Mouse (Mus musculus) forebrain, embryonic 16.5 days (tissue): Measurements from ENCODE around the gene Dus3l. TPM values are rescaled to one million over a fixed set of nuclear protein-coding genes. Genes with fewer than 3 reads are reported as not detected.

Source experiments
- ATAC-seq: fragments of 200-750 bp; cut with Nextera tagmentation; 2 replicates; pipeline ENCODE4 v1.8.0; 2017; ENCODE audit warnings: mild to moderate bottlenecking, moderate library complexity
- H3K27ac ChIP-seq: fragments of 300-500 bp; sonication (generic); 2 replicates; pipeline ENCODE4 v1.5.1; 2014; ENCODE audit warnings: low read length, control low read depth
- H3K27me3 ChIP-seq: fragments of 300-500 bp; sonication (generic); replicated peaks from 2 replicates; pipeline ENCODE4 v1.6.1; 2014; ENCODE audit warnings: low read length; ENCODE audit not compliant: control insufficient read depth, insufficient read depth
- H3K36me3 ChIP-seq: fragments of 300-500 bp; sonication (generic); 2 replicates; pipeline ENCODE4 v1.6.1; 2014; ENCODE audit not compliant: control insufficient read depth, insufficient read depth
- H3K4me1 ChIP-seq: fragments of 300-500 bp; sonication (generic); replicated peaks from 2 replicates; pipeline ENCODE4 v1.6.1; 2014; ENCODE audit warnings: low read length; ENCODE audit not compliant: control insufficient read depth, insufficient read depth
- H3K4me2 ChIP-seq: fragments of 300-500 bp; sonication (generic); 2 replicates; pipeline ENCODE4 v1.6.1; 2014; ENCODE audit warnings: mild to moderate bottlenecking, low read length, control low read depth
- H3K4me3 ChIP-seq: fragments of 300-500 bp; sonication (generic); replicated peaks from 2 replicates; pipeline ENCODE4 v1.5.1; 2014; ENCODE audit warnings: mild to moderate bottlenecking, low read length, control low read depth
- H3K9ac ChIP-seq: fragments of 300-500 bp; sonication (generic); replicated peaks from 2 replicates; pipeline ENCODE4 v1.6.1; 2014; ENCODE audit warnings: low read depth, low read length, control low read depth
- H3K9me3 ChIP-seq: fragments of 300-500 bp; sonication (generic); 2 replicates; pipeline ENCODE4 v1.6.1; 2016; ENCODE audit warnings: low read length; ENCODE audit not compliant: control insufficient read depth
- WGBS: fragments of 180-500 bp; shearing (Covaris S2); extraction: QIAGEN DNeasy Blood & Tissue Kit; methylation state at CpG from one replicate; pipeline ENCODE4 v1.1.7; 2014; 5-methylcytosine and 5-hydroxymethylcytosine counted together
- polyA plus RNA-seq: library from polyadenylated mRNA; unstranded; fragments of >200 nt; fragmentation: Nextera tagmentation; extraction: Ambion mirVana; gene quantifications from 2 replicates; pipeline ENCODE4 v1.2.1, GENCODE M21; 2015

The Dus3l gene
- 73.5 and 90.4 TPM in 2 replicates for polyA plus RNA-seq

DNA sequence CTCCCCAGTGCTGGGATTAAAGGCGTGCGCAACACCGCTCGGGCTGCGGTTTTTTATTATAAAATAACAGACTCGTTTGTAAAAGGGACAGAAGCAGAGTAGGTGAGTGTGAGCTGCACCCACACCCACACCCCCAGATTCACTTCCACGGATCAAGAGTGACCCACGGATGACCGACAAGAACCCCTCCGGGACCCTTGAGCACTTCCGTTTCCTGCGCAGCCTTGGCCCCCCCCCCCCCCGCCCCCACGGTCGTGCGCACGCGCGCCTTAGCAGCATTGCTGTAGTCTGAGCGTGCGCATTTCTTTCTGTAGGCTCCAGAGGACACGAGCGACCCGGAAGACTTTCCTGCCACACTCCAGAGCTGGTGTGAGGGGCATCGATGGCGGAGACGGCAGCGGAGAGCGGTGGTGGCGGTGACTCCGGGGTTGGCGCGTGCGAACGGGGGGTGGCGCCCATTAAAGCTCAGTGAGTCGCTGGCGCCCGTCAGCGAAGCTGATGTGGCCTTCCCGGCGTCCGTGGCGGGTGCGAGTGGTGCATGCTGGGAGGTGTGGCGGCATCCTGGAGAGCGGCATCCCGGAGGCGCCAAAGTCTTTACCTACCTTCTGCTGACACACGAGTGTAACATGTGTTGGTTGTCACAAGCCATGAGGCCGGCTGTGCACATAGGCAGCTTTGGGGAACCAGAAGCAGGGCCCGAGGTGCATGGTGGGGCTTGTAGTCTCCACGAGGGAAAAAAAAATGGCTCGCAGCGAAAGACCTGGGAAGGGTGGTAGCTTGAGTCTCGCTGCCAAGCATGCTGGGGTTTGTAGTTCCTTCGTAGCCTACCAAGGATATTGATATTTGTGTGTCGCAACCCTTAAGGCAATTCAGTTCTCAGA, at the start of gene Dus3l:
TSS of gene Dus3l (plus strand) at position 284 of the 881 bp plus-strand sequence.
- peak within 1 kb of the TSS; percentile 82 for H3K4me2 ChIP-seq
- peak; percentile 88 for ATAC-seq
- H3K4me1 ChIP-seq: peaks cover 26% of the 10 kb centered on the region
- no peaks in the 10 kb centered on the region for H3K27me3 ChIP-seq
- peak within 1 kb of the TSS; percentile 96 for H3K27ac ChIP-seq
- H3K9me3 ChIP-seq: no peaks in the 10 kb centered on the region
- 2% methylated on average over 58 of the region's 58 CpGs for WGBS
- H3K9ac ChIP-seq: peak within 1 kb of the TSS; percentile 87
- H3K36me3 ChIP-seq: peaks cover 17% of the 10 kb centered on the region
- peak within 1 kb of the TSS; percentile 76 for H3K4me3 ChIP-seq

DNA sequence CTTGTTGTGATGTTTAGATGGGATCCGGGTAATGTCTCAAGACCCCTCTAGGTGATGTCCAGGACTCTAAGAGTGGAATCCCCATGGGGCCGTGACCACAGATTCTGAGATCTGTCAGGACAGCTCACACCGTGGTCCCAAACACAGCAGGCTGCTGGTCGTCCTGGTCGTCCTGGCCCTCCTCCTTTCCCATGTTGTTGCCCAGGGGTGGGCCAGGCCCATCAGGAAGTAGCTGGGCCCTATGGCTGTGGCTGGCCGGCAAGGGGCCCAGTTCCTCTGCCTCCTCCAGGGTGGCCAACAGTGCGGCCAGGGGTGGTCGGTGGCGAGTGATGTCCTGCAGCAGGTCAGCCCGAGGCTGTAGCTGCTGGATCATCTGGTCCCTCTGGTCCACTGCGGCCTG, 49.2 kb upstream of the Dus3l start:
- Histone ChIP-seq H3K27me3 (no peaks in the 10 kb centered on the region), H3K27ac (no peak overlapping the region), H3K9ac (peak overlapping the region; percentile 85; the same call in 1 of the 2 replicates), H3K36me3 (peaks cover 10% of the 10 kb centered on the region), H3K9me3 (no peaks in the 10 kb centered on the region), H3K4me3 (no peak overlapping the region), H3K4me2 (no peak overlapping the region), H3K4me1 (peaks cover 30% of the 10 kb centered on the region)
- no peak for ATAC-seq
- WGBS: 59% methylated on average over 11 of the region's 11 CpGs

DNA sequence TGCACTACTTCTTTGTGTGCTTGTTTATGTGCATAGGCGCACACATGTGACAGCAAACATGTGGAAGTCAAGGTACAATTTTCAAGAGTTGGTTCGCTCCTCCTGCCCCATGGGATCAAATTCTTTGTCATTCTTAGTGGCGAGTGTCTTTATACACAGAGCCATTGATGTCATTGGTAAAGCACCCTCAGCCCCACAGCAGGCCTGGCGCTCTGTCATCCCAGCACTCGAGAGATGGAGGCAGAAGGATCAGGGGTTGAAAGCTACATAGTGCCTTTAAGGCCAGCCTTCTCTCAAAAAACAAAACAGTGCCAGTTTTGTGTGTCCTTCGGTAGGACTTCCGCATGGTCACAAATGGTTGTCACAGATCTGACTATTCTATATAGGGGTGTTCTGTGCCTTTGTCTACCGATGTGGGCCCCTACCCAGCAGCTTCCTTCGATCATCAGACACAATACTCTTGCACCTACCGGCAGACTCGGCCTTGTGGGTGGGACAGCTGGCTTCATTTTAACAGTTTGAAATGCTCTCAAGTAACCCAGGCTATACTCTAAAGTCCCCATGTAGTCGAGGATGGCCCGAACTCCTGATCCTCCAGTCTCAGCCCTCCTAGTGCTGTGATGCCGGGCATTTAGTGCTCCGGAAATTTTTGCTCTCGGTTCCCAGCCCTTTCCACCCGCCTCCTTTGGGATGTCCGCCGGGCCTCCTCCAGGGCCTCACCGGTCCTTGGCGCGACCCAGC, 48.5 kb upstream of the Dus3l start:
- peaks cover 30% of the 10 kb centered on the region for H3K4me1 ChIP-seq
- peak overlapping the region; percentile 85 for H3K9ac ChIP-seq
- peak overlapping the region; percentile 86 for H3K27ac ChIP-seq
- H3K36me3 ChIP-seq: peaks cover 5% of the 10 kb centered on the region
- peak overlapping the region; percentile 73 for H3K4me2 ChIP-seq
- no peak for ATAC-seq
- H3K9me3 ChIP-seq: no peaks in the 10 kb centered on the region
- 24% methylated on average over 22 of the region's 22 CpGs for WGBS
- H3K4me3 ChIP-seq: peak overlapping the region; percentile 87
- no peaks in the 10 kb centered on the region for H3K27me3 ChIP-seq

DNA sequence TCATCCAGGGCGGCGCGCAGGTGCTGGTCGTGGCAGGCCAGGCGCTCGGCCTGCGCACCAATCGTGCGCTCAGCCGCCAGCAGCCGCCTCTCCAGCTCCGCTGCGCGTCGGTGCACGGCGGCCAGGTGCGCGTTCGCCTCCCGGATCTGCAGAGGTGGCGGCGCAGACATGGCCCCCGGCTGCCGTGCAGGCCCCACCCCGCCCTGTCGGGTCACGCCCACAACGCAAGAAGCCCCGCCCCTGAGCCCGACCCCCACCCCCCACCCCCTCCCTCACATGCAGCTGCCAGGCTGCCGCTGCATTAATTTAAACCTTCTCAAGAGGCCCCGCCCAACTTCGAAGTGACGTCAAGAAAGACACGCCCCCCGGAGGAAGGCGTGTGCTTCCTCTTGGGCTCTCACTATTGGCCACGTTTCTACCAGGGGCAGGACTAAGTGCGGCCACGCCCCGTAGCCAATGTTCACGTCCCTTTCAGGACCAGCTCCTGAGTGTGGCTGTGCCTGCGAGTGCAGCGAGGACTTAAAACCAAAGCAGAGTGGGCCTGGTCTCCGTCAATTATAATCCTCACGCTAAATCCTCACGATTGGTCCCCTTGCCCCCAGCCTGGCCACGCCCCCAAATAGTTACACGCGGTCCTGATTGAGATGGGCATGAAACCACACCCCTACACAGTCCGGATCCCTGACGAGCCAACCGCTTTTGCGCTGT, 47.7 kb upstream of the Dus3l start:
- Histone ChIP-seq H3K27me3 (no peaks in the 10 kb centered on the region), H3K9ac (peak overlapping the region; percentile 92), H3K4me1 (peaks cover 30% of the 10 kb centered on the region), H3K4me3 (peak overlapping the region; percentile 87), H3K27ac (peak overlapping the region; percentile 86), H3K9me3 (no peaks in the 10 kb centered on the region), H3K36me3 (peaks cover 4% of the 10 kb centered on the region; the same call in 1 of the 2 replicates), H3K4me2 (peak overlapping the region; percentile 73)
- peak; percentile 93 for ATAC-seq
- WGBS: under 1% methylated on average over 55 of the region's 55 CpGs

DNA sequence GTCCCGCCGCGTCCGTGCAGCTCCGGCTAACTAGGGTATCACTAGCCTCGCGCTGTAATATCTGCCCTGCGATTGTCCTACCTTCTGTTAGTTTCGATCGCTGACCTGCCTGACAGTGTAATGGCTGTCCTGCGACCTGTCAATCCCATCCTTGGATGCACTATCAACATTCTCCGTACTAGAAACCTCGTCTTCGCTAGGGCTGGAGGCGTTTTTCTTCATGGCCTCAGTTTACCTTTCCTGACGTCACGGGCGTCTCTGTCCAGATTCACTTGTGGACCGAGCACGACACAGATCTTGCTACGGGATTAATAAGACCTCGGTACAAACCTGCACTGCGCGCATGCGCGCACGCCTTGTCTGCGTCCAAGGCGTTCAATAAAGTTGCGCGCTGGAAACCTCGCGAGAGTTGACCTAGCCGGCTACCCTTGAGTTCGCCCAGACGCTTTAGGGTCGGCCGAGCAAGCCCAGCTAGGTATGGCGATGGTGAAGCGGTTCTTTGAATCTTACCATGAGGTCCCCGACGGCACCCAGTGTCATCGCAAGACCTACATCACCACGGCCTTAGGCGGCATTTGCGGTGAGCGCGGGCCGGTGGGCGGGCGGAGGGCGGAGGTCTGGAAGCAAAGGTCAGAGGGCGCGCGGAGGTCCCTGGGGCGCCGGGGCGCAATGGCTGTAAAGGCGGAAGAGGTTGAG, 47.0 kb upstream of the Dus3l start, which contains the start of the genes Ndufa11 and Vmac:
TSS of gene Ndufa11 (plus strand) at position 405 of the 696 bp plus-strand sequence.
TSS of gene Vmac (minus strand) at position 660 of the 696 bp plus-strand sequence.
- H3K27ac ChIP-seq: peak within 1 kb of the TSS; percentile 86
- no peaks in the 10 kb centered on the region for H3K9me3 ChIP-seq
- peak; percentile 75 for ATAC-seq
- H3K9ac ChIP-seq: peak within 1 kb of the TSS; percentile 92
- H3K27me3 ChIP-seq: no peaks in the 10 kb centered on the region
- H3K36me3 ChIP-seq: peaks cover 4% of the 10 kb centered on the region; the same call in 1 of the 2 replicates
- WGBS: under 1% methylated on average over 59 of the region's 59 CpGs
- H3K4me2 ChIP-seq: peak within 1 kb of the TSS; percentile 73
- peak within 1 kb of the TSS; percentile 87 for H3K4me3 ChIP-seq
- peaks cover 30% of the 10 kb centered on the region for H3K4me1 ChIP-seq

DNA sequence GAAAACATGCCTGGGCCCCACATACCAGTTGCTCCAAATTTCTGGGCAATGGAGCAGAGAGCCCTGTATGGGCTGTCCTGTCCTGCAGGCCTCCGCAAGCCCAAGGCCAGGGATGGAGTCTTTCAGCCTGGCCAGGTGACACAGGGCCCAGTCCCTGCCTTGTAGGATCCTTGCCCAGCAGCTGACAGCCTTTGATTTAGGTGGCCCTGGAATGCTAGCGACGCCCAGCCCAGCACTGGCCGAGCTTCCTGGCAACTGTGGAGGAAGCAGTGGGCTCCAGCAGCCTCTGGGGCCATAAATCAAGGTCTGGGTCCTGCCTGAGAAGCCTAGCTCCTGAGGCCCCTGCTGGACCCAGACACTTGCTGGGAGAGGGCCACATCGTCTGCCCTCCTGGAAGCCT, 42.1 kb upstream of the Dus3l start:
- WGBS: 96% methylated on average over 5 of the region's 5 CpGs

DNA sequence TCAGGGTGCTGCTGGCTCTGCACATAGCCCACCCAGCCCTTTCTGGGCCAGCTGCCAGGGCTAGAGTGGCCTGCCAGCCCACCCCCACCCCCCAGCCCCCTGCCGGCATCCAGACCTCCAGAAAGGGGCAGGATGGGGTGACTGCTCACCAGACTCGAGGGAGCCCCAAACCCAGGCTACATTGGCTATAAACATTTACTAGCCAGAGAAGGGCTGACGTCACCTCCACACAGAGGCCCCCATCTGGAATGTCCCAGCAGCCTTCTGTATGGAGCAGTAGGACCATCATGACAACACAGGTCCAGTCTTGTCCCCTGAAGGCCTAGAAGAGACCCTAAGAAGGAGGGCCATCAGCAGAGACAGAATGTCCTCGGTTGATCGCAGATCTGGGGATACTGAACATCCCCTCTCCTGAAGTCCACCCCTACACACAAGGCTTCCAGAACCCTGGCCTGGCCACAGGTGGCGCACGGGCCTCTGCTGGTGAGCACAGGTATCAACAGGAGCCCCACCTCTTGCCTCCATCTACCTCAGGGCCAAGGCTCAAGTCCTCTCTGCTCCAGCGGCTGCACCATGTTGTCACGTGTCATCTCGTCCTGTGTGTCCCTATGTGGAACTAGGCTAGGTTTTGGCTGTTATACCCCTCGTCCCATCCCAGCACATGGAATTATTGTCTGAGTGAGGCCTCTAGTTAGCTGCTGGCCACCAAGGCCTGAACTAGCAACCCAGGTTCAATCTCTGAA, 41.0 kb upstream of the Dus3l start:
- H3K27ac ChIP-seq: no peak overlapping the region
- H3K9ac ChIP-seq: no peak overlapping the region
- H3K9me3 ChIP-seq: no peaks in the 10 kb centered on the region; the same call in 1 of the 2 replicates
- H3K4me1 ChIP-seq: peaks cover 15% of the 10 kb centered on the region
- no peak overlapping the region for H3K4me2 ChIP-seq
- H3K36me3 ChIP-seq: peaks cover 6% of the 10 kb centered on the region; the same call in 1 of the 2 replicates
- no peaks in the 10 kb centered on the region for H3K27me3 ChIP-seq
- ATAC-seq: no peak
- H3K4me3 ChIP-seq: no peak overlapping the region
- WGBS: 84% methylated on average over 11 of the region's 11 CpGs

More for the DNA sequence above, 42.1 kb upstream of the Dus3l start:
- H3K27me3 ChIP-seq: no peaks in the 10 kb centered on the region
- no peak overlapping the region for H3K4me3 ChIP-seq
- H3K4me2 ChIP-seq: no peak overlapping the region
- H3K9me3 ChIP-seq: no peaks in the 10 kb centered on the region; the same call in 1 of the 2 replicates
- H3K9ac ChIP-seq: no peak overlapping the region
- H3K27ac ChIP-seq: no peak overlapping the region
- peaks cover 19% of the 10 kb centered on the region for H3K4me1 ChIP-seq
- peaks cover 6% of the 10 kb centered on the region; the same call in 1 of the 2 replicates for H3K36me3 ChIP-seq
- ATAC-seq: no peak
